Mouse (Mus musculus): ENCODE data around the gene Edf1. TPM values are rescaled to one million over a fixed set of nuclear protein-coding genes. Genes with fewer than 3 reads are reported as not detected.

The Edf1 gene
- polyA plus RNA-seq, 1 experiment from 2014 or later, result 303 TPM

DNA sequence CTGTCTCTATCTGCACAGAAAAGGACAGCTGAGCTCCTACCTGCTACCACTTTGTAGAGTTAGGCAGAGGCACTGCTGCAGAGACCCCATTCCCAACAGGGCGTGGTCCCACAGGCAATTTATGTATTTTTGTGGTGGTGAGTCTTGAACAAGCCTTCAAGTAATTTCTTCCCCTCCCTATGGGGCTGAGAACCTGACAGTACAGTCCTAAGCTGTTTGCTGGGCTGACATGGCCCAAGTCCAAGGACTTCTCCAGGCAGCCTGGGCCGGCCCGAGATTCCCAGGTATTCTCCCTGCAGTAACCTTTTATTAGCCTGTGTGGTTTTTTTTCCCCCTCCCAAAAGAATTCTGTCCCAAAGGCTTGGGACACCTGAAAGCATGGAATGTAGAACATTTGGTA lies 26.5 kb downstream of the Edf1 start:
- no peak overlapping the region for H3K4me2 ChIP-seq (ENCODE audit: low read depth, low read length)
- no peak overlapping the region for H3K4me3 ChIP-seq (ENCODE audit: low read length)
- H3K27me3 ChIP-seq (ENCODE audit: control insufficient read depth, insufficient read depth, low read length), result peaks cover 18% of the 10 kb centered on the region
- no peaks in the 10 kb centered on the region for H3K9me3 ChIP-seq (replicated peaks; ENCODE audit: control insufficient read depth, low read length)
- H3K9ac ChIP-seq (ENCODE audit: low read length), result no peak overlapping the region
- peaks cover 35% of the 10 kb centered on the region for H3K4me1 ChIP-seq (ENCODE audit: control insufficient read depth, insufficient read depth, low read length)
- H3K27ac ChIP-seq (ENCODE audit: low read length), result no peak overlapping the region
- no peak for ATAC-seq (replicated peaks; ENCODE audit: extremely low read depth, insufficient read depth, low FRiP score)
- peaks cover 14% of the 10 kb centered on the region for H3K36me3 ChIP-seq (ENCODE audit: control insufficient read depth, insufficient read depth)
- 76% methylated on average over 3 of the region's 3 CpGs for WGBS

- Histone ChIP-seq H3K27me3 (ENCODE audit: control insufficient read depth, insufficient read depth, low read length) (peaks cover 11% of the 10 kb centered on the region), H3K4me1 (ENCODE audit: control insufficient read depth, insufficient read depth, low read length) (peaks cover 29% of the 10 kb centered on the region), H3K4me2 (ENCODE audit: low read depth, low read length) (no peak overlapping the region), H3K9me3 (replicated peaks; ENCODE audit: control insufficient read depth, low read length) (no peaks in the 10 kb centered on the region), H3K27ac (ENCODE audit: low read length) (no peak overlapping the region), H3K9ac (ENCODE audit: low read length) (no peak overlapping the region), H3K36me3 (ENCODE audit: control insufficient read depth, insufficient read depth) (peaks cover 14% of the 10 kb centered on the region), H3K4me3 (ENCODE audit: low read length) (no peak overlapping the region)
- WGBS, result 91% methylated on average over 4 of the region's 4 CpGs
- no peak for ATAC-seq (replicated peaks; ENCODE audit: extremely low read depth, insufficient read depth, low FRiP score)
Observed at GRCm38 (mm10) chr2:25584856-25585255, 27.2 kb downstream of the Edf1 start.

- 78% methylated on average over 3 of the region's 3 CpGs for WGBS
- peaks cover 4% of the 10 kb centered on the region for H3K27me3 ChIP-seq (ENCODE audit: control insufficient read depth, insufficient read depth, low read length)
- no peak overlapping the region for H3K27ac ChIP-seq (ENCODE audit: low read length)
- H3K4me1 ChIP-seq (ENCODE audit: control insufficient read depth, insufficient read depth, low read length), result peaks cover 28% of the 10 kb centered on the region
- no peak for ATAC-seq (replicated peaks; ENCODE audit: extremely low read depth, insufficient read depth, low FRiP score)
- H3K9me3 ChIP-seq (replicated peaks; ENCODE audit: control insufficient read depth, low read length), result no peaks in the 10 kb centered on the region
- H3K4me3 ChIP-seq (ENCODE audit: low read length), result no peak overlapping the region
- H3K9ac ChIP-seq (ENCODE audit: low read length), result no peak overlapping the region
- H3K4me2 ChIP-seq (ENCODE audit: low read depth, low read length), result no peak overlapping the region
- H3K36me3 ChIP-seq (ENCODE audit: control insufficient read depth, insufficient read depth), result peaks cover 21% of the 10 kb centered on the region
Observed at GRCm38 (mm10) chr2:25585601-25586000, 28.0 kb downstream of the Edf1 start.

GRCm38 (mm10) chr2:25587290-25587689 lies 29.6 kb downstream of the Edf1 start:
- H3K27me3 ChIP-seq (ENCODE audit: control insufficient read depth, insufficient read depth, low read length), result no peaks in the 10 kb centered on the region
- H3K36me3 ChIP-seq (ENCODE audit: control insufficient read depth, insufficient read depth), result peaks cover 32% of the 10 kb centered on the region
- no peak overlapping the region for H3K9ac ChIP-seq (ENCODE audit: low read length)
- H3K4me1 ChIP-seq (ENCODE audit: control insufficient read depth, insufficient read depth, low read length), result peaks cover 16% of the 10 kb centered on the region
- H3K27ac ChIP-seq (ENCODE audit: low read length), result no peak overlapping the region
- no peak for ATAC-seq (replicated peaks; ENCODE audit: extremely low read depth, insufficient read depth, low FRiP score)
- 87% methylated on average over 8 of the region's 8 CpGs for WGBS
- no peaks in the 10 kb centered on the region for H3K9me3 ChIP-seq (replicated peaks; ENCODE audit: control insufficient read depth, low read length)
- H3K4me3 ChIP-seq (ENCODE audit: low read length), result no peak overlapping the region
- no peak overlapping the region for H3K4me2 ChIP-seq (ENCODE audit: low read depth, low read length)

DNA sequence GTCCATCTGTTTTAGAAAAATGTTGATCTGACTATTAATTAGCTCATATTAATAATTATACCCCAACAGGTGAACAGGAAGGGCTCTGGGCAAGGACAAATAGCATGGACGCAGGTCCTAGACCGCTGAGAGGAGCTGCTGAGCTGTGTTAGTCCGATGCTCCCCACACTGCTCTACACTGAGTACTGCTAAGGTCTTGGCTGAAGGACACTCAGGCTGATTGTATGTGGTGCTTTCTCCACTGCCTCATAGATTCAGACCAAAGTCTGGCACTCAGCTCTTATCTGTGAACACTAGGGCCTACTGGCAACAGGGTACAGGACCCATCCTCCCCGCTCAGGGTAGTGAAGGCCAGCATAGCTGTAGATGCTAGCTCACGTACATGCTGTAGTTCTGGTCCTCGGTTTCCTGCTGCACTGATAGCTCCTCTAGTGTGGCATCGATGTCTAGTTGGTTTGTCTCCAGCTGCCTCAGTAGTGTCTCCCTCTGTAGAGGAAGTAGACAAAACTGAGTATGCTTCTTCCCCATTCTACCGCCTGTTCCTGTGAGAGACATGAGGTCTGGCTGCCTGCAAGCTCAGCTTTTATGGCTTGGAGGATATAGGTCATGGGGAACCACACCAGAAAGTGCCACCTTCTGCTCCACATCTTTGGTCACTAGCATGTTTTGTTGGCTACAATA lies 30.7 kb downstream of the Edf1 start:
- Histone ChIP-seq H3K9ac (ENCODE audit: low read length) (no peak overlapping the region), H3K36me3 (ENCODE audit: control insufficient read depth, insufficient read depth) (peaks cover 41% of the 10 kb centered on the region), H3K4me2 (ENCODE audit: low read depth, low read length) (no peak overlapping the region), H3K9me3 (replicated peaks; ENCODE audit: control insufficient read depth, low read length) (no peaks in the 10 kb centered on the region), H3K27me3 (ENCODE audit: control insufficient read depth, insufficient read depth, low read length) (no peaks in the 10 kb centered on the region), H3K27ac (ENCODE audit: low read length) (peak overlapping the region; percentile 18), H3K4me3 (ENCODE audit: low read length) (no peak overlapping the region), H3K4me1 (ENCODE audit: control insufficient read depth, insufficient read depth, low read length) (peaks cover 11% of the 10 kb centered on the region)
- peak; percentile 53; the same call in 1 of the 2 replicates for ATAC-seq (replicated peaks; ENCODE audit: extremely low read depth, insufficient read depth, low FRiP score)
- WGBS, result 81% methylated on average over 8 of the region's 8 CpGs

GRCm38 (mm10) chr2:25591863-25592262 lies 34.2 kb downstream of the Edf1 start:
- WGBS, result 81% methylated on average over 2 of the region's 2 CpGs
- ATAC-seq (replicated peaks; ENCODE audit: extremely low read depth, insufficient read depth, low FRiP score), result no peak
- Histone ChIP-seq H3K27ac (ENCODE audit: low read length) (no peak overlapping the region), H3K4me1 (ENCODE audit: control insufficient read depth, insufficient read depth, low read length) (peaks cover 8% of the 10 kb centered on the region), H3K4me2 (ENCODE audit: low read depth, low read length) (no peak overlapping the region), H3K36me3 (ENCODE audit: control insufficient read depth, insufficient read depth) (peaks cover 53% of the 10 kb centered on the region), H3K4me3 (ENCODE audit: low read length) (no peak overlapping the region), H3K9ac (ENCODE audit: low read length) (no peak overlapping the region), H3K9me3 (replicated peaks; ENCODE audit: control insufficient read depth, low read length) (no peaks in the 10 kb centered on the region), H3K27me3 (ENCODE audit: control insufficient read depth, insufficient read depth, low read length) (no peaks in the 10 kb centered on the region)

- WGBS, result 94% methylated on average over 5 of the region's 5 CpGs
- Histone ChIP-seq H3K36me3 (ENCODE audit: control insufficient read depth, insufficient read depth) (peaks cover 76% of the 10 kb centered on the region), H3K27ac (ENCODE audit: low read length) (no peak overlapping the region), H3K27me3 (ENCODE audit: control insufficient read depth, insufficient read depth, low read length) (no peaks in the 10 kb centered on the region), H3K9ac (ENCODE audit: low read length) (no peak overlapping the region), H3K9me3 (replicated peaks; ENCODE audit: control insufficient read depth, low read length) (no peaks in the 10 kb centered on the region), H3K4me3 (ENCODE audit: low read length) (no peak overlapping the region), H3K4me1 (ENCODE audit: control insufficient read depth, insufficient read depth, low read length) (peaks cover 12% of the 10 kb centered on the region), H3K4me2 (ENCODE audit: low read depth, low read length) (no peak overlapping the region)
- no peak for ATAC-seq (replicated peaks; ENCODE audit: extremely low read depth, insufficient read depth, low FRiP score)
Observed at GRCm38 (mm10) chr2:25596765-25597510, 39.3 kb downstream of the Edf1 start.

- 92% methylated on average over 1 of the region's 1 CpGs for WGBS
- H3K4me1 ChIP-seq (ENCODE audit: control insufficient read depth, insufficient read depth, low read length), result peaks cover 12% of the 10 kb centered on the region
- H3K4me2 ChIP-seq (ENCODE audit: low read depth, low read length), result no peak overlapping the region
- ATAC-seq (replicated peaks; ENCODE audit: extremely low read depth, insufficient read depth, low FRiP score), result no peak
- no peak overlapping the region for H3K9ac ChIP-seq (ENCODE audit: low read length)
- H3K9me3 ChIP-seq (replicated peaks; ENCODE audit: control insufficient read depth, low read length), result no peaks in the 10 kb centered on the region
- H3K36me3 ChIP-seq (ENCODE audit: control insufficient read depth, insufficient read depth), result peaks cover 63% of the 10 kb centered on the region
- no peak overlapping the region for H3K27ac ChIP-seq (ENCODE audit: low read length)
- no peak overlapping the region for H3K4me3 ChIP-seq (ENCODE audit: low read length)
- no peaks in the 10 kb centered on the region for H3K27me3 ChIP-seq (ENCODE audit: control insufficient read depth, insufficient read depth, low read length)
Observed at GRCm38 (mm10) chr2:25598749-25599148, 41.1 kb downstream of the Edf1 start.

- Histone ChIP-seq H3K4me1 (ENCODE audit: control insufficient read depth, insufficient read depth, low read length) (peaks cover 12% of the 10 kb centered on the region), H3K9ac (ENCODE audit: low read length) (no peak overlapping the region), H3K27ac (ENCODE audit: low read length) (no peak overlapping the region), H3K4me2 (ENCODE audit: low read depth, low read length) (no peak overlapping the region), H3K4me3 (ENCODE audit: low read length) (no peak overlapping the region), H3K9me3 (replicated peaks; ENCODE audit: control insufficient read depth, low read length) (no peaks in the 10 kb centered on the region), H3K27me3 (ENCODE audit: control insufficient read depth, insufficient read depth, low read length) (no peaks in the 10 kb centered on the region), H3K36me3 (ENCODE audit: control insufficient read depth, insufficient read depth) (peaks cover 58% of the 10 kb centered on the region)
- ATAC-seq (replicated peaks; ENCODE audit: extremely low read depth, insufficient read depth, low FRiP score), result no peak
- 85% methylated on average over 2 of the region's 2 CpGs for WGBS
Observed at GRCm38 (mm10) chr2:25600037-25600436, 42.4 kb downstream of the Edf1 start.

Measured in heart, embryonic 16.5 days (tissue).